Mouse (Mus musculus): ENCODE results near the gene Syt15. TPM values are rescaled to one million over a fixed set of nuclear protein-coding genes. Genes with fewer than 3 reads are reported as not detected.
"Not testable (repeated sequence)": the region's sequence is repeated elsewhere in the genome, so short reads cannot be mapped to it uniquely, and the experiment has no call there.

The Syt15 gene
- polyA plus RNA-seq, 1 experiment from 2014 or later: 0.10 TPM

- Histone ChIP-seq H3K4me3 (ENCODE audit: low read depth, low read length) (peak overlapping the region; percentile 28), H3K4me1 (ENCODE audit: control insufficient read depth, insufficient read depth, low read length) (0 out of 2 replicates have a peak, but pooled peaks cover 3% of the 10 kb centered on the region), H3K27me3 (ENCODE audit: control insufficient read depth, insufficient read depth, low read length) (no peaks in the 10 kb centered on the region), H3K36me3 (ENCODE audit: control insufficient read depth, insufficient read depth, low read length) (no peaks in the 10 kb centered on the region), H3K9ac (ENCODE audit: low read length) (peak overlapping the region; percentile 54; the same call in 1 of the 2 replicates), H3K27ac (ENCODE audit: low read depth, low read length) (no peak overlapping the region), H3K9me3 (ENCODE audit: control insufficient read depth, low read length) (no peaks in the 10 kb centered on the region), H3K4me2 (peak overlapping the region; percentile 54)
- peak; percentile 92 for DNase-seq (ENCODE audit: low spot score, missing footprints)
- peak; percentile 98 for ATAC-seq (ENCODE audit: low FRiP score)
- 2% methylated on average over 16 of the region's 16 CpGs for WGBS
Measured at GRCm38 (mm10) chr14:34234630-34235380, 15.4 kb downstream of the Syt15 start.

GRCm38 (mm10) chr14:34240263-34240662 lies 20.9 kb downstream of the Syt15 start:
- no peaks in the 10 kb centered on the region for H3K36me3 ChIP-seq (ENCODE audit: control insufficient read depth, insufficient read depth, low read length)
- H3K4me2 ChIP-seq: no peak overlapping the region
- ATAC-seq (ENCODE audit: low FRiP score): no peak
- no peak overlapping the region for H3K27ac ChIP-seq (ENCODE audit: low read depth, low read length)
- no peak overlapping the region for H3K4me3 ChIP-seq (ENCODE audit: low read depth, low read length)
- H3K27me3 ChIP-seq (ENCODE audit: control insufficient read depth, insufficient read depth, low read length): no peaks in the 10 kb centered on the region
- H3K4me1 ChIP-seq (ENCODE audit: control insufficient read depth, insufficient read depth, low read length): no peaks in the 10 kb centered on the region
- WGBS: 84% methylated on average over 10 of the region's 10 CpGs
- DNase-seq (ENCODE audit: low spot score, missing footprints): no peak
- H3K9me3 ChIP-seq (ENCODE audit: control insufficient read depth, low read length): no peaks in the 10 kb centered on the region
- H3K9ac ChIP-seq (ENCODE audit: low read length): no peak overlapping the region

DNA sequence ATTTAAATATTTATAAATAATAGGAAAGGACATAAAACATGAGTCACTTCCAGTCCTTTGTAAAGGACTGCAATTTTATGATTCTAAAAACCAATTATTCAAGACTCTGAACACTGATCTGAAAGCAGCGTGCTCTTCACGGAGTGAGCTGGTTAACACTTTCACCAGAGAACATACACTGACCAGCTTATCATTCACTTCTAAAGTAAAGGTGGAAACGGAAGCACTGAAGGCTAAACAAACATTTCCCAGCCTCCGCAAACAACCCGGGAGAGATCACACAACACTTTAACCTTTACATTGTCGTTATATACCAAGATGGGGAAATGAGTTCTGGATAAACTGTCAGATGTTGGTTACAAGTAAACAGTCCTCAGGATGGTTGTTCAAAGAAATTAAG lies 21.3 kb downstream of the Syt15 start:
- no peaks in the 10 kb centered on the region for H3K36me3 ChIP-seq (ENCODE audit: control insufficient read depth, insufficient read depth, low read length)
- H3K4me3 ChIP-seq (ENCODE audit: low read depth, low read length): no peak overlapping the region
- H3K27me3 ChIP-seq (ENCODE audit: control insufficient read depth, insufficient read depth, low read length): no peaks in the 10 kb centered on the region
- H3K9me3 ChIP-seq (ENCODE audit: control insufficient read depth, low read length): no peaks in the 10 kb centered on the region
- H3K4me2 ChIP-seq: no peak overlapping the region
- ATAC-seq (ENCODE audit: low FRiP score) (no peak), DNase-seq (ENCODE audit: low spot score, missing footprints) (no peak)
- H3K9ac ChIP-seq (ENCODE audit: low read length): no peak overlapping the region
- 86% methylated on average over 6 of the region's 6 CpGs for WGBS
- H3K27ac ChIP-seq (ENCODE audit: low read depth, low read length): no peak overlapping the region
- no peaks in the 10 kb centered on the region for H3K4me1 ChIP-seq (ENCODE audit: control insufficient read depth, insufficient read depth, low read length)

DNA sequence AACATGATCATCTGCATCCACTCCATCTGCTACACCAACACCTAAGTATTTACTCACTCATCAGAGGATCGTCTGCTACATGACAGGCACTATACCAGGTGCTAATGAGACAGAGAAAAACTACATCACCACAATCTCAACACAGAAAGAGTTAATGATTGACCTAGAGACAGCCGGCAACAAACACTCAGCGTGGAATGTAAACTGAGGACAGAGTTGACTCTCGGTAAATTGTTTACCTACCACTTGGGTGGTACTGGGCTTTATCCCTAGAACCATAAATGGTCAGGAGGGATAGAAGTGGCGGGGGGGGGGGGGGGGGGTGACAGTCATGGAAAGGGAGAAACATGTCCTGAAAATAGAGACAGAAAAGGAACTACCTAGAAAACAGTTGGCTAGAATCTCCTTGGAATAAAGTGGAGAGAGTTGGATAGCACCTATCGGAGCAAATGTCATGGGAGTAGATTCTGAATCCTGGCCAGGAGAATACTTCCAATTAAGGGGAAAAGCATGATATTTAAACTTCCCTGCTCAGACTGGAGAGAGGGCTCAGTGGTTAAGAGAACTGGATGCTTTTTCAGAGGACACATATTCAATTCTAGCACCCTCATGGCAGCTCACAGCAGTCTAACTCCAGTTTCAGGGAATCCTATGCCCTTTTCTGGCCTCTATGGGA lies 33.2 kb downstream of the Syt15 start:
- no peak overlapping the region for H3K9ac ChIP-seq (ENCODE audit: low read length)
- 78% methylated on average over 5 of the region's 6 CpGs for WGBS
- no peaks in the 10 kb centered on the region for H3K9me3 ChIP-seq (ENCODE audit: control insufficient read depth, low read length)
- DNase-seq (ENCODE audit: low spot score, missing footprints): no peak
- H3K4me2 ChIP-seq: no peak overlapping the region
- ATAC-seq (ENCODE audit: low FRiP score): no peak
- H3K27ac ChIP-seq (ENCODE audit: low read depth, low read length): no peak overlapping the region
- H3K4me1 ChIP-seq (ENCODE audit: control insufficient read depth, insufficient read depth, low read length): no peaks in the 10 kb centered on the region
- H3K4me3 ChIP-seq (ENCODE audit: low read depth, low read length): no peak overlapping the region
- H3K36me3 ChIP-seq (ENCODE audit: control insufficient read depth, insufficient read depth, low read length): no peaks in the 10 kb centered on the region
- H3K27me3 ChIP-seq (ENCODE audit: control insufficient read depth, insufficient read depth, low read length): no peaks in the 10 kb centered on the region

DNA sequence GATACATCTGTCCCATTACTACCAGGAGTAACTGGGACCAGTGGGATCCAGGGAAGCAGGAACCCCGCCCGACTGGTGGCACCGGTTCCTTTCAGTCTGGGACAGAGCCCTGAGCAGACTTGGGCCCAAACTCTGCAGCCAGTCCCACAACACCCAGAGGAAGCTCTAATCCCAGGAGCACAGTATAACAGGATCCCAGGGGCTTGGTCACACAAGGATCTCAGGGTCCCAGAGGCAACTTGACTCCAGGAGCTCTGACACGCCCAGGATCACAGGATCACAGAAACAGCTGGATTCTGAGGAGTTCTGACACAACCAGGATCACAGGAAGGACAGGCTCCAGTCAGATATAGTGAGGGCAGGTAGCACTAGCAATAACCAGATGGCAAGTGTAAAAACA lies 33.9 kb downstream of the Syt15 start:
- Histone ChIP-seq H3K27me3 (ENCODE audit: control insufficient read depth, insufficient read depth, low read length) (no peaks in the 10 kb centered on the region), H3K27ac (ENCODE audit: low read depth, low read length) (no peak overlapping the region), H3K36me3 (ENCODE audit: control insufficient read depth, insufficient read depth, low read length) (no peaks in the 10 kb centered on the region), H3K4me3 (ENCODE audit: low read depth, low read length) (no peak overlapping the region), H3K9me3 (ENCODE audit: control insufficient read depth, low read length) (no peaks in the 10 kb centered on the region), H3K9ac (ENCODE audit: low read length) (no peak overlapping the region), H3K4me1 (ENCODE audit: control insufficient read depth, insufficient read depth, low read length) (no peaks in the 10 kb centered on the region), H3K4me2 (no peak overlapping the region)
- WGBS: 89% methylated on average over 4 of the region's 4 CpGs
- DNase-seq (ENCODE audit: low spot score, missing footprints) (no peak), ATAC-seq (ENCODE audit: low FRiP score) (no peak)

GRCm38 (mm10) chr14:34258525-34258924 lies 39.1 kb downstream of the Syt15 start:
- not testable (repeated sequence) for H3K9me3 ChIP-seq (ENCODE audit: control insufficient read depth, low read length); H3K4me2 ChIP-seq; H3K4me1 ChIP-seq (ENCODE audit: control insufficient read depth, insufficient read depth, low read length); ATAC-seq (ENCODE audit: low FRiP score); DNase-seq (ENCODE audit: low spot score, missing footprints); H3K27ac ChIP-seq (ENCODE audit: low read depth, low read length); H3K27me3 ChIP-seq (ENCODE audit: control insufficient read depth, insufficient read depth, low read length); H3K4me3 ChIP-seq (ENCODE audit: low read depth, low read length); H3K9ac ChIP-seq (ENCODE audit: low read length); H3K36me3 ChIP-seq (ENCODE audit: control insufficient read depth, insufficient read depth, low read length)
- WGBS: 70% methylated on average over 3 of the region's 3 CpGs

DNA sequence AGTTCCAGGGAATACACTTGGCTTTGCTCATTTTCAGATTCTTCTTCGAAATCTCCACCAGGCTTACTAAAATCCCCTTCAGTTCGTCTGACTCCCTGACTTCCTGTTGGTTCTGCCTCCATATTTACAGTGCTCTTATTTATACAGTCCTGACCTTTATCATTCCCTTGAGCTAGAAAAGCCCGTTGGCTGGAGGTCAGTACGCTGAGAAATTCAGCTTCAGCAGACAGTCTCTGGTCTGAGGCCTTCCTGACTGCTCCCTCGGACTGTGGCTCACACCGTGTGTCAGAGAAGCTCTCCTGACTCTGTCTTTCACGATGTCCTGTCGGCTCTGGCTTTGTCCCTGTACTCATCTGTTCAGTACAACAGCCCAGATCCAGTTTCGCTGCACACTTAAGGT lies 48.7 kb downstream of the Syt15 start:
- no peak for ATAC-seq (ENCODE audit: low FRiP score)
- H3K27me3 ChIP-seq (ENCODE audit: control insufficient read depth, insufficient read depth, low read length): no peaks in the 10 kb centered on the region

GRCm38 (mm10) chr14:34273280-34273679 lies 53.9 kb downstream of the Syt15 start:
- H3K4me3 ChIP-seq (ENCODE audit: low read depth, low read length): no peak overlapping the region
- H3K4me1 ChIP-seq (ENCODE audit: control insufficient read depth, insufficient read depth, low read length): no peaks in the 10 kb centered on the region
- no peaks in the 10 kb centered on the region for H3K9me3 ChIP-seq (ENCODE audit: control insufficient read depth, low read length)
- H3K9ac ChIP-seq (ENCODE audit: low read length): no peak overlapping the region
- H3K4me2 ChIP-seq: no peak overlapping the region
- no peak overlapping the region for H3K27ac ChIP-seq (ENCODE audit: low read depth, low read length)
- DNase-seq (ENCODE audit: low spot score, missing footprints) (peak; percentile 87), ATAC-seq (ENCODE audit: low FRiP score) (no peak)
- H3K36me3 ChIP-seq (ENCODE audit: control insufficient read depth, insufficient read depth, low read length): no peaks in the 10 kb centered on the region
- H3K27me3 ChIP-seq (ENCODE audit: control insufficient read depth, insufficient read depth, low read length): no peaks in the 10 kb centered on the region
- 71% methylated on average over 2 of the region's 2 CpGs for WGBS

More for the DNA sequence above, 48.7 kb downstream of the Syt15 start:
- H3K4me2 ChIP-seq: no peak overlapping the region
- no peak for DNase-seq (ENCODE audit: low spot score, missing footprints)
- H3K9ac ChIP-seq (ENCODE audit: low read length): no peak overlapping the region
- no peak overlapping the region for H3K27ac ChIP-seq (ENCODE audit: low read depth, low read length)
- H3K4me3 ChIP-seq (ENCODE audit: low read depth, low read length): no peak overlapping the region
- 80% methylated on average over 9 of the region's 9 CpGs for WGBS
- no peaks in the 10 kb centered on the region for H3K4me1 ChIP-seq (ENCODE audit: control insufficient read depth, insufficient read depth, low read length)
- H3K36me3 ChIP-seq (ENCODE audit: control insufficient read depth, insufficient read depth, low read length): no peaks in the 10 kb centered on the region
- no peaks in the 10 kb centered on the region for H3K9me3 ChIP-seq (ENCODE audit: control insufficient read depth, low read length)

- DNase-seq (ENCODE audit: low spot score, missing footprints) (no peak), ATAC-seq (ENCODE audit: low FRiP score) (no peak)
- H3K27me3 ChIP-seq (ENCODE audit: control insufficient read depth, insufficient read depth, low read length): no peaks in the 10 kb centered on the region
- no peak overlapping the region for H3K4me2 ChIP-seq
- H3K27ac ChIP-seq (ENCODE audit: low read depth, low read length): no peak overlapping the region
- H3K4me1 ChIP-seq (ENCODE audit: control insufficient read depth, insufficient read depth, low read length): no peaks in the 10 kb centered on the region
- WGBS: 90% methylated on average over 3 of the region's 3 CpGs
- no peak overlapping the region for H3K4me3 ChIP-seq (ENCODE audit: low read depth, low read length)
- no peaks in the 10 kb centered on the region for H3K36me3 ChIP-seq (ENCODE audit: control insufficient read depth, insufficient read depth, low read length)
- H3K9ac ChIP-seq (ENCODE audit: low read length): no peak overlapping the region
- H3K9me3 ChIP-seq (ENCODE audit: control insufficient read depth, low read length): no peaks in the 10 kb centered on the region
Measured at GRCm38 (mm10) chr14:34274141-34274540, 54.7 kb downstream of the Syt15 start.

Measured in midbrain, embryonic 11.5 days (tissue).